Mouse (Mus musculus) small intestine, adult 2 months (tissue): Measurements from ENCODE around the gene Manba. TPM values are rescaled to one million over a fixed set of nuclear protein-coding genes. Genes with fewer than 3 reads are reported as not detected.

Experiments
- H3K27ac ChIP-seq: fragments of 200-500 bp; 2 replicates; pipeline ENCODE4 v1.5.1; 2012; ENCODE audit warnings: low read depth, low read length, control low read depth, inconsistent platforms; ENCODE audit not compliant: insufficient read depth
- H3K27me3 ChIP-seq: fragments of 200-500 bp; 2 replicates; pipeline ENCODE4 v1.6.1; 2012; ENCODE audit warnings: mild to moderate bottlenecking, moderate library complexity, low read length, inconsistent platforms; ENCODE audit not compliant: control insufficient read depth, insufficient read depth
- H3K36me3 ChIP-seq: fragments of 200-500 bp; 2 replicates; pipeline ENCODE4 v1.6.1; 2012; ENCODE audit warnings: mild to moderate bottlenecking, low read length, control low read depth, inconsistent platforms; ENCODE audit not compliant: control insufficient read depth, insufficient read depth
- H3K4me1 ChIP-seq: fragments of 200-500 bp; 2 replicates; pipeline ENCODE4 v1.6.1; 2012; ENCODE audit warnings: low read length, inconsistent platforms, mixed read lengths; ENCODE audit not compliant: control insufficient read depth, insufficient read depth, insufficient read length
- H3K4me3 ChIP-seq: fragments of 200-500 bp; 2 replicates; pipeline ENCODE4 v1.5.1; 2012; ENCODE audit warnings: low read depth, mild to moderate bottlenecking, control low read depth, inconsistent platforms, low read length, moderate library complexity
- CTCF ChIP-seq: fragments of 200-500 bp; IDR thresholded peaks from 2 replicates; pipeline ENCODE4 v1.5.1; 2012; ENCODE audit warnings: low read depth, mild to moderate bottlenecking, control low read depth, inconsistent platforms, low read length, moderate library complexity, mixed read lengths; ENCODE audit not compliant: insufficient replicate concordance, insufficient read length; ENCODE audit errors: extremely low read depth
- POLR2A ChIP-seq: fragments of 200-500 bp; IDR thresholded peaks from 2 replicates; pipeline ENCODE4 v1.6.1; 2012; ENCODE audit warnings: low read depth, mild to moderate bottlenecking, control low read depth, inconsistent platforms, low read length, moderate library complexity
- WGBS: fragments of 180-500 bp; shearing (Covaris S2); methylation state at CpG from one replicate; pipeline ENCODE4 v1.1.7; 2018; 5-methylcytosine and 5-hydroxymethylcytosine counted together
- polyA plus RNA-seq: library from polyadenylated mRNA; depleted of rRNA; stranded (reverse); fragments of >200 nt; gene quantifications from 2 replicates; pipeline ENCODE4 v1.2.3, GENCODE M21; 2012

The Manba gene
- polyA plus RNA-seq, 1 experiment: 2.6 TPM

DNA sequence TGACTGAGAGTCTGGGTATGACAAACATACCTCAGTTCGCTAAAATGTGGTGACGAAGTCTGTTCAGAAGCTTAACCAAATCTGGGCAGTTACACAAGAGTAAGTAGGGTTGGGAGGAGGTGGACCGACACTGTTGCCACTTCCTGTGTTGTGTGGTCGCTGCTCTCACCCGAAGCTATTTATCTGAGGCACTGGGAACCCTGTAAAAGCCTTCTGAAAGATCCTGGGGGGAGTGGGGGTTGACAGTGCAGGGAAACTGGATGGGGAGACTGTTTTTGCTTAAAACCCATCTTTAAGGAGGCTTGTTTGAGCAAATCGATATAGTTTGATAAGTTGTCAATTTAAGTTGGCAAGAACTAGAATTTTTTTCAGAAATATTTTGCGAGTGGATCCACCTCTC is 45.2 kb upstream of the Manba start:
- Histone ChIP-seq H3K36me3 (peaks cover 14% of the 10 kb centered on the region), H3K27ac (peak overlapping the region; percentile 100), H3K4me1 (0 out of 2 replicates have a peak, but pooled peaks cover 2% of the 10 kb centered on the region), H3K27me3 (no peaks in the 10 kb centered on the region), H3K4me3 (peak overlapping the region; percentile 100)
- 0% methylated on average over 7 of the region's 7 CpGs for WGBS
- TF ChIP-seq CTCF (no peak), POLR2A (no peak)

DNA sequence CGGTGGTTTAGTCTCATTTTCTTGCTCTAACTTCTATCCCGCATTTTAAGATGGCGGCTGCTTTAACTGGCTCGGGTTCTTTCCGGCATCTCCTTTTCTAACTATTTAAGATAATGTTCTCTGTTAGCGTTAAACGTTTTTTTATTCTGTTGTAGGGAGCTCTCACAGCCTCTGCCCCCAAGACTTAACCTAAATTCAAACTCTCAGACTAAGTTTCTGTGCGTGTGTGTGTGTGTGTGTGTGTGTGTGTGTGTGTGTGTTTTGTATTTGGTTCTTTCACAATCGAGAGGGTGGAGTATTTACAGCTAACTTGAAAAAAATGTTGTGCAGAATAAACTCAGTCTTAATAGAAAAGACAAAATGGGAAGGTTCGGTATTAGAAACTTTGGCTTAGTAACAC is 44.8 kb upstream of the Manba start:
- Histone ChIP-seq H3K36me3 (peaks cover 14% of the 10 kb centered on the region), H3K27ac (peak overlapping the region; percentile 100), H3K4me1 (0 out of 2 replicates have a peak, but pooled peaks cover 2% of the 10 kb centered on the region), H3K27me3 (no peaks in the 10 kb centered on the region), H3K4me3 (no peak overlapping the region)
- 2% methylated on average over 10 of the region's 10 CpGs for whole genome bisulfite sequencing
- TF ChIP-seq POLR2A (no peak), CTCF (no peak)

DNA sequence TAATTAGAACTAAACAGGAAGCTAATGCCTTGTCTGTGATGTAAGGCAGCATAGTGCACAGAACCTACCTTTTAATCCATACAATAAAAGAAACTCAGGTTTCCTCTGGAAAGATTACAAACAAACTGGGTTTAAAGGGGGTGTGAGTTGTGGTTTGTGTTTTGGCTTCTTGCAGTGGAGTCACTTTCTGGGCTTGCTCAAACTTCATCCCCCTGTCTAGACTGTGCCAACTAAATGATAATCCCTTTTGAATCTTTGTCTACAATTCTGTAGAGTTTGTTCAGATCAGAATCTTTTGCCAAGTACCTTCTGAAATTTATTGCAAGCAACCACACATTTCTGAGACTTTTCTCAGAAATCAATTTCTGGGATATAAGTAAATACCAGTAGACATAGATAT is 40.5 kb upstream of the Manba start:
- H3K36me3 ChIP-seq: peaks cover 21% of the 10 kb centered on the region
- H3K27ac ChIP-seq: no peak overlapping the region
- no peak for TF ChIP-seq CTCF
- no peak for TF ChIP-seq POLR2A
- 0 out of 2 replicates have a peak, but pooled peaks cover 2% of the 10 kb centered on the region for H3K4me1 ChIP-seq
- H3K4me3 ChIP-seq: no peak overlapping the region
- no peaks in the 10 kb centered on the region for H3K27me3 ChIP-seq

DNA sequence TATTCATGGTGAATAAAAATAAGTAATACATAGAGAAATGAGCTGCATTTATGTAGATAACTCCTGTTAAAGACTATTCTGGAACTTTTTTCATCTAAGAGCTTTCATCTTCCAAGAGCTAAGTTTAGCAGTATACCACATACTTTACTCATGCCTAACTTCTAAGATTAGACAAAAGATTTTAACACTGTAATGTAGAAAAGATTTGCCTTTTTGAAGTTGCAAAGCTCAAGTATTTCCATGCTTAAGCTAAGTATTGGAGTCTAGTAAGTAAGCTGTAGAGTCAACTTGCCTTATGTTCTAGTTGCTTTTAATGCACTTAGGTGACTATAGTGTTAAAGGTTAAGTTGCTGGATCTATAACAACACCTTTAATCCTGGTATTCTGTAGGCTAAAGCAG is 26.4 kb upstream of the Manba start:
- Histone ChIP-seq H3K27ac (no peak overlapping the region), H3K27me3 (no peaks in the 10 kb centered on the region), H3K4me3 (no peak overlapping the region), H3K36me3 (peaks cover 47% of the 10 kb centered on the region), H3K4me1 (no peaks in the 10 kb centered on the region)
- no peak for TF ChIP-seq POLR2A
- no peak for TF ChIP-seq CTCF

DNA sequence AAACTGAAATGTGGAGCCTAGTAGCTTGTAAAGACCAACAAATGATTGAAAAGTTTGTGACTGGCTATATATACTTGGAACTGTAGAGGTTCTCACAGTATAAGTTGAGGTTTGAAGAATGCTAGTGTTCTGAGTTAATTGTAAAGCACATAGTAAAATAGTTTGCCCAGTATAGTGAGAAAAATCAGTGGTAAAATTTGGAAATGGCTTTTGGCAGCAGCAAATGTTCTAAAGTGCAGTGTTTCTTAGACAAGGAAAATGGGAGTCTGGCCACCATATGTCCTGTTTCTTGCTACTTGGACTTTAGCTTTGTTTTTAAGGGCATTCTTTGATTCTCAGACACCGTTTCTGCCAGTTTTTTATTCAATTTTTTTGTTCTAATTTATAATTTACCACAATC is 17.0 kb upstream of the Manba start:
- TF ChIP-seq POLR2A (no peak), CTCF (no peak)
- 90% methylated on average over 1 of the region's 1 CpGs for WGBS
- H3K27me3 ChIP-seq: no peaks in the 10 kb centered on the region

DNA sequence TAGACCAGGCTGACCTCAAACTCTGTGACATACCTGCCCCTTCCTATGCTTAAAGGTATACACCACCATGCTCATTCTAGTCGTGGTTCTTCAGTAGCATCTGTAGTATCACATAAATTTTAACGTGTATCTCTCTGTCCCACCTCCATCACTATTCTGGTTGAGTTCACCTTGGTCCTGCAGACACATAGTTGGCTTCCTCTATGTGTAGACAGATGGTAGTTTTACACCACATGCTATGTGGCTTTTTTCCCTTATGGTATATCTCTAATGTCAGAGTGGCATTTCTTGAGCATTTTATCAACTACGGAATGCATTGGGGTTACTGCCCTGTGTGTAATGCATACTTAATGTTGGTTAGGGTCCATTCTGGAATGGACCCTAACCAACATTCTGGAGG is 16.3 kb upstream of the Manba start:
- H3K36me3 ChIP-seq: peaks cover 9% of the 10 kb centered on the region
- H3K4me1 ChIP-seq: no peaks in the 10 kb centered on the region
- H3K27me3 ChIP-seq: no peaks in the 10 kb centered on the region
- no peak overlapping the region for H3K27ac ChIP-seq
- no peak overlapping the region for H3K4me3 ChIP-seq
- TF ChIP-seq POLR2A: no peak
- no peak for TF ChIP-seq CTCF
- 45% methylated on average over 3 of the region's 3 CpGs for WGBS

More for the DNA sequence above, 17.0 kb upstream of the Manba start:
- Histone ChIP-seq H3K4me3 (no peak overlapping the region), H3K4me1 (no peaks in the 10 kb centered on the region), H3K27ac (no peak overlapping the region), H3K36me3 (peaks cover 11% of the 10 kb centered on the region)

DNA sequence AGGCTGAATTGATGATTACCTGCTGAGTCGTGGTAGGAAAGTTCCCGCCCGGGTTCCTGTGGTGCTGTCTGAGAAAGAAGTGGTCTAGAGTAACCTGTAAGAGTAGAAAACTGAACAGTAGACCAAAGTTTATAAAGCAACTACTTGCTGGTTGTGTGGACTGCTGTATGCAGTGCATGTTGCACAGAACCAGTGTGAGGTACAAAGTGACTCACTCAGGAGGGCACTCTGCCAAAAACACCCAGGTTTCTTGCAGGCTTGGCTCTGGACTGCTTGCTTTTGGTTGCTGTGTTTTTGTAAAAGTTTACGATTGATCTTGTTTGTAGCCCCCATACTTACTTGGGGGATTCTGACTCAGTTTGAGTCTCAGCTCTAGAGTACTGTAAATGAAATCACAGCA is 15.4 kb upstream of the Manba start:
- 15% methylated on average over 4 of the region's 4 CpGs for WGBS
- no peak for TF ChIP-seq POLR2A
- TF ChIP-seq CTCF: no peak
- Histone ChIP-seq H3K36me3 (peaks cover 5% of the 10 kb centered on the region), H3K27ac (no peak overlapping the region), H3K4me3 (no peak overlapping the region), H3K27me3 (no peaks in the 10 kb centered on the region), H3K4me1 (peaks cover 4% of the 10 kb centered on the region; the same call in 1 of the 2 replicates)
